Mouse (Mus musculus) neural tube, embryonic 11.5 days (tissue): ENCODE results near the gene Hpcal1. TPM values are rescaled to one million over a fixed set of nuclear protein-coding genes. Genes with fewer than 3 reads are reported as not detected.

Source experiments
- ATAC-seq: fragments of 200-750 bp; cut with Nextera tagmentation; 2 replicates; pipeline ENCODE4 v1.8.0; 2017; ENCODE audit warnings: moderate number of reproducible peaks, mild to moderate bottlenecking, moderate TSS enrichment, moderate library complexity; ENCODE audit not compliant: insufficient read depth, low FRiP score, low TSS enrichment
- DNase-seq: peaks from one replicate; pipeline ENCODE4 v3.0.0-alpha.2; 2015; ENCODE audit warnings: low spot score
- H3K27ac ChIP-seq: fragments of 300-500 bp; sonication (generic); 2 replicates; pipeline ENCODE4 v1.5.1; 2014; ENCODE audit warnings: low read depth, mild to moderate bottlenecking, low read length
- H3K27me3 ChIP-seq: fragments of 300-500 bp; sonication (generic); 2 replicates; pipeline ENCODE4 v1.6.1; 2014; ENCODE audit warnings: mild to moderate bottlenecking, low read length, mixed read lengths; ENCODE audit not compliant: control insufficient read depth, insufficient read depth
- H3K36me3 ChIP-seq: fragments of 300-500 bp; sonication (generic); 2 replicates; pipeline ENCODE4 v1.6.1; 2014; ENCODE audit warnings: mild to moderate bottlenecking, low read length, moderate library complexity, mixed read lengths; ENCODE audit not compliant: control insufficient read depth, insufficient read depth
- H3K4me1 ChIP-seq: fragments of 300-500 bp; sonication (generic); 2 replicates; pipeline ENCODE4 v1.6.1; 2014; ENCODE audit warnings: low read length, mixed read lengths; ENCODE audit not compliant: control insufficient read depth, insufficient read depth
- H3K4me2 ChIP-seq: fragments of 300-500 bp; sonication (generic); 2 replicates; pipeline ENCODE4 v1.6.1; 2014; ENCODE audit warnings: low read depth, mild to moderate bottlenecking, moderate library complexity
- H3K4me3 ChIP-seq: fragments of 300-500 bp; sonication (generic); 2 replicates; pipeline ENCODE4 v1.5.1; 2014; ENCODE audit warnings: low read depth, low read length
- H3K9ac ChIP-seq: fragments of 300-500 bp; sonication (generic); 2 replicates; pipeline ENCODE4 v1.6.1; 2014; ENCODE audit warnings: mild to moderate bottlenecking, low read length
- H3K9me3 ChIP-seq: fragments of 300-500 bp; sonication (generic); 2 replicates; pipeline ENCODE4 v1.6.1; 2016; ENCODE audit warnings: low read length; ENCODE audit not compliant: control insufficient read depth
- WGBS: fragments of 180-500 bp; shearing (Covaris S2); extraction: QIAGEN DNeasy Blood & Tissue Kit; methylation state at CpG from one replicate; pipeline ENCODE4 v1.1.7; 2014; 5-methylcytosine and 5-hydroxymethylcytosine counted together
- polyA plus RNA-seq: library from polyadenylated mRNA; unstranded; fragments of >200 nt; fragmentation: Nextera tagmentation; extraction: Ambion mirVana; gene quantifications from 2 replicates; pipeline ENCODE4 v1.2.1, GENCODE M21; 2014

Hpcal1 gene
- polyA plus RNA-seq, 1 experiment from 2014 or later = 42.3 TPM

DNA sequence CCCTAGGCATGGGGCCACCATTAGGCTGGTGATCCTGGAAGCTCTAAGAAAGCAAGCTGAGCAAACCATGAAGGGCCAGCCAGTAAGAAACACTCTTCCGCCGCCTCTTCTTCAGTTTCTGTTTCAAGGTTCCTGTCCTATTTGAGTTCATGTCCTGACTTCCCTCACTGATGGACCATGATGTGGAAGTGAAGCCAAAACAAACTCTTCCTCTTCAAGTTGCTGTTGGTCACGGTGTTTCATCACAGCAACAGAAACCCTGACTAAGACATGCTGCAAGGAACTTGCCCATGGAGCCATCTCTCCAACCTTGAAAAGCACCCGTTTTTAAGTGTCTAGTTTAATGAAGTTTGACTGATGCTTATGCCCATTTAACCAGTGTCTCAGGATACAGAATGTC is 11.1 kb upstream of the Hpcal1 start:
- Histone ChIP-seq H3K36me3 (no peaks in the 10 kb centered on the region), H3K4me3 (no peak overlapping the region), H3K4me1 (no peaks in the 10 kb centered on the region), H3K27me3 (no peaks in the 10 kb centered on the region), H3K27ac (no peak overlapping the region), H3K4me2 (no peak overlapping the region), H3K9me3 (no peaks in the 10 kb centered on the region), H3K9ac (no peak overlapping the region)
- WGBS = 91% methylated on average over 4 of the region's 4 CpGs
- peak; percentile 8 for DNase-seq
- ATAC-seq = no peak

DNA sequence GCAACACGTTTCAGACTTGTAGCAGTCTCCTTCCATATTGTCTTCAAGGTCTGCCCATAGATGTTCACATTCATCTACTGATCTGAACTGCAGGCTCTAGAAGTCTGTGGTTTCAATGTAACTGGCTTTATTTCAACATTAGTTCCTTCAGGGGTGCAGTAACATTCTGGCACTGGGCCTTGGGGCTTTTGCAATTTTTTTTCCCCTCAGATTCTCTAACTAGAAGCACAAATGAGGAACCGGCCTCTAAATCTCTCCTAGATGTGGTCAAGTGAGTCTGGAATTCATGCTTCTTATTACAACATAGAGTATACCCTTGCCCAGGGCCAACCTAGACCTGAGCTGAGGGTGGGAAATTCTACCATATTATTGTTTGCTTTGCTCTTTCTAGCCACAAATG is 8.5 kb upstream of the Hpcal1 start:
- H3K27ac ChIP-seq = no peak overlapping the region
- H3K9me3 ChIP-seq = no peaks in the 10 kb centered on the region
- no peaks in the 10 kb centered on the region for H3K36me3 ChIP-seq
- no peak for ATAC-seq
- H3K4me3 ChIP-seq = no peak overlapping the region
- no peaks in the 10 kb centered on the region for H3K4me1 ChIP-seq
- 88% methylated on average over 2 of the region's 2 CpGs for WGBS
- no peak for DNase-seq
- H3K4me2 ChIP-seq = no peak overlapping the region
- H3K9ac ChIP-seq = no peak overlapping the region
- no peaks in the 10 kb centered on the region for H3K27me3 ChIP-seq

DNA sequence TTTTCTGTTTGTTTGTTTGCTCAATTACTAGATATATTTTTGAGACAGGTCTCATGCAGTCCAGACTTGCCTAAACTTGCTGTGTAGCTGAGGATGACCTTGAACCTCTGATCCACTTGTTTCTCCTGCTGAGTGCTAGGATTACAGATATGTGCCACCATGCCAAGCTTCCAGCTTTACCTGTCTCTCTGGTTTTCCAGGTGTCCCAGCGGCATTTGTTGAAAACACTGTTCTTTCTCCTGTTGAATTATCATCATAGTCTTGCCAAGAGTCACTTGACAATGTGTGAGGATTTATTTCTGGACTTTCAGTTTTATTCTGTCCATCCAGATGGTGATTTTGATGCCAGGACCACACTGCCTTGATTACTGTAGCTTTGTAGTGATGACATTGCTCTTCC is 6.3 kb upstream of the Hpcal1 start:
- Histone ChIP-seq H3K27ac (no peak overlapping the region), H3K27me3 (no peaks in the 10 kb centered on the region), H3K4me1 (no peaks in the 10 kb centered on the region), H3K4me3 (no peak overlapping the region), H3K36me3 (no peaks in the 10 kb centered on the region), H3K9ac (no peak overlapping the region), H3K9me3 (no peaks in the 10 kb centered on the region), H3K4me2 (no peak overlapping the region)
- DNase-seq (no peak), ATAC-seq (no peak)
- 90% methylated on average over 1 of the region's 1 CpGs for WGBS

DNA sequence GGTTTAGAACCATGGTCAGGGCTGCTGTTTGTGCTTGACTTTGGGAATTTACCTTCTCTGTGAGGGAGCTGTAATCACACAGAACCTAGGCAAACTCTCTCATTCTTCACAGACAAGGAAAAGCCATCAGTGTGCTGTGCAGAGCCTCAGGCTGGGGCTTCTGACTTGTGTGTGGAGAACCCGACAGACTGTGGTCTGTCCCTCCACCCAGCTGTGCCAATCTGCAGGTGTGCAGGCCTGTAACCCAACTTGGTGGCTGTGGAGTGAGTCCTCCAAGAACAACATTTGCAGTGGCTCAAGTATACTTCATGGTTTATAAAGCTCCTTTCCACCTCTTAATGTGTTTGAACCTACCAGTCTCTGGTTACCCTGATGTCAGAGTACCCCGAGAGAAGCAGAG is 4.5 kb upstream of the Hpcal1 start:
- H3K9ac ChIP-seq = no peak overlapping the region
- H3K4me2 ChIP-seq = no peak overlapping the region
- no peaks in the 10 kb centered on the region for H3K36me3 ChIP-seq
- DNase-seq (no peak), ATAC-seq (no peak)
- H3K27ac ChIP-seq = no peak overlapping the region
- H3K27me3 ChIP-seq = no peaks in the 10 kb centered on the region
- H3K4me1 ChIP-seq = no peaks in the 10 kb centered on the region
- H3K9me3 ChIP-seq = no peaks in the 10 kb centered on the region
- WGBS = 89% methylated on average over 2 of the region's 2 CpGs
- no peak overlapping the region for H3K4me3 ChIP-seq

DNA sequence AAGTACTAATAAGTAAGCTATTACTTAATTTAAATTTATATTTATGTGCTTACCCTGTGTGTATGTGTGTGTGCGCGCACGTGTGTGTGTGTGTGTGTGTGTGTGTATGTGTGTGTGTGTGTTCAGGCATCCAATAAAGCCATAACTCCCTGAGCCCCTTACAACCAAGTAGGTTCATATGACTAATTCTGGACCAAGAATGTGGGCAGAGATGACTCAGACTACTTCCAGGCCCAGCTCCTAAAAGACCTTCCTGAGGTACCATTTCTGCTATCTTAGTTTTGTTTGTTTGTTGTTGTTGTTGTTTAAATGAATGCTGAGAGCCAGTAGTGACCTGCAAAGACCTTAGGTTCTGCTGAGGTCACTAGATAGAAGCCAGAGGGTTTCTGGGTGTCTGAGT is 1.7 kb upstream of the Hpcal1 start:
- no peaks in the 10 kb centered on the region for H3K9me3 ChIP-seq
- no peak overlapping the region for H3K4me2 ChIP-seq
- DNase-seq (peak; percentile 2), ATAC-seq (no peak)
- no peak overlapping the region for H3K9ac ChIP-seq
- no peak overlapping the region for H3K27ac ChIP-seq
- no peaks in the 10 kb centered on the region for H3K36me3 ChIP-seq
- no peaks in the 10 kb centered on the region for H3K27me3 ChIP-seq
- no peaks in the 10 kb centered on the region; the same call in 1 of the 2 replicates for H3K4me1 ChIP-seq
- no peak overlapping the region for H3K4me3 ChIP-seq
- WGBS = 97% methylated on average over 3 of the region's 3 CpGs

DNA sequence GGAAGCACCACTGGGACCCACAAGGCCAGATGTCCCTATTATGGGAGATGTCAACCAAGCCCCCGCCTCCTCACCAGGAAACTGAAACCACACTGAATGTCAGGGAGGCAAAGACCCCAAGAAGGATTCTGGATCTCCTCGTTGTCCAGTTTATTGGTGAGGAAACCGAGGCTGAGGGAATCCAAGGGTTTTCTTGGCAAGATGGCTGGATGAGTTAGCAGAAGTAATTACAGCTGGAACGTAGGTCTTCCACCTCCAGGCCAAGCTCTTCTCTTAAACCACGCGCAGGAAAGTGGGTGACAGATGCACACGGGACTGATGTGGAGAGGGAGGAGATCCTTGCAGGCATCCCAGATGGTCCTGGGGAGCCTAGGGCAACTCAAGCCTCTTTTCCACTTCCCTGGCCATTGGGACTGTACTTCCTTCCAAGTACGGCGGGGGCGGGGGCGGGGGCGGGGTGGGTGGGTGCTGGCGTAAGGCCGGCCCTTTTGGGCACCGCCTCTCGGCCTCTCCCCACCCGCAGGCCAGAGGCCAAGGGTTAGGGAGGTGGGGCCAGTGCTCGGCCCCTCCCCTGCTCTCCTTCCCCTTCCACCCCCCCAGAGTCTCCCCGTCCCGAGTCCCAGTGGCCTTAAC is 609 bp upstream of the Hpcal1 start:
- Histone ChIP-seq H3K4me2 (peak overlapping the region; percentile 97), H3K27me3 (no peaks in the 10 kb centered on the region), H3K9ac (peak overlapping the region; percentile 60; the same call in 1 of the 2 replicates), H3K36me3 (no peaks in the 10 kb centered on the region), H3K4me1 (no peaks in the 10 kb centered on the region; the same call in 1 of the 2 replicates), H3K27ac (no peak overlapping the region), H3K9me3 (no peaks in the 10 kb centered on the region), H3K4me3 (peak overlapping the region; percentile 76)
- 11% methylated on average over 19 of the region's 20 CpGs for WGBS
- DNase-seq (no peak), ATAC-seq (no peak)

DNA sequence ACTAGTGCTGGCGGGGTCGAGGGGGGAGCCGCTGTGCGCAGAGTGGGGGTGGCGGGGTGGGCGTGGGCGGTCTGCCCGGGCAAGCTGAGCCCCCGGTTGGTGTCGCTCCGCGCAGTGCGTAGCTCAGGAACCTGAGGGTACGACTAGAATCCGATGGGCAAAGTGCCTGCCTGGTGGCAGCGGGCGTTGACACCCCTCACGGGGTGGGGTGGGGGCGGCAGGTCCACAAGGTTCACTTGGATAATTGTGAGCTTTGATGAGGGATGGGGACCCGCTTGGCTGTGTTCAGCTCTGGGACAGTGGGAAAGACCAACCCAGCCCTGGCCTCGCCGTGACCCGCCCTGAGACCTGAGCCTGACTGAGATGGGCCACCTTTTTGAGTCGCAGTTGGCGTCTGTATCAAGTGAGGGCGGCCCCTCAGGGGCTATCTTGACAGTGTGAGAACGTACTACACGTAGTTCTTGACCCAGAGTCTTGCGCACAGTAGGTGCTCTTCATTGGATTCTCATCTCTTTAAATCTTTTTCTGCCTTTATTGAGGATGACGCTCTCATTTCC is 742 bp downstream of the Hpcal1 start:
- Histone ChIP-seq H3K4me2 (peak overlapping the region; percentile 97), H3K9ac (peak overlapping the region; percentile 60), H3K27ac (no peak overlapping the region), H3K27me3 (no peaks in the 10 kb centered on the region), H3K4me3 (peak overlapping the region; percentile 76), H3K9me3 (no peaks in the 10 kb centered on the region), H3K36me3 (no peaks in the 10 kb centered on the region), H3K4me1 (no peaks in the 10 kb centered on the region; the same call in 1 of the 2 replicates)
- ATAC-seq = peak; percentile 39
- DNase-seq = peak; percentile 41
- WGBS = 0% methylated on average over 29 of the region's 30 CpGs

DNA sequence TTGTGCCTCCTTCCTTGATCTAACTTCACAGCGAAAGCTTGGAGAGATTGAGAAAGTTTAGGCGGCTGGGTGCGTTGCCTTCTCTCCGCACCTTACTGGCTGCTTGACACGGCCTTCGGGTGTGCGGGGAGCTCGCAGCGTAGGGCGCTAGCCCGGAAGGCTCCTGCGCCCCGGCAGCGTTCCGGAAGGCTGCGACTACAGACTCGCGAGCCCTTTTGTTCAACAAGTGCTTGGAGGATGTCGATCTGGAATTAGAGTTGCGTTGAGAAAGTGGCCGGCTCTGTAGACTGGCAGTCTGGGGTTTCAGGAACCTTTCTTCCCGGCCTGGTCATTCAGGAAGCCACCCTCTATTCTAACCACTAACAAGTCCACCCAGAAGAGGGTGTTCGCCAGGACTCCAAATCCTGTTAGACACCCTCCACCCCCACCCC is 1.2 kb downstream of the Hpcal1 start:
- DNase-seq = peak; percentile 41
- Histone ChIP-seq H3K27me3 (no peaks in the 10 kb centered on the region), H3K27ac (no peak overlapping the region), H3K36me3 (no peaks in the 10 kb centered on the region), H3K4me1 (no peaks in the 10 kb centered on the region; the same call in 1 of the 2 replicates), H3K9ac (peak overlapping the region; percentile 60), H3K4me2 (peak overlapping the region; percentile 97), H3K9me3 (no peaks in the 10 kb centered on the region), H3K4me3 (peak overlapping the region; percentile 76)
- under 1% methylated on average over 23 of the region's 23 CpGs for WGBS
- no peak for ATAC-seq

DNA sequence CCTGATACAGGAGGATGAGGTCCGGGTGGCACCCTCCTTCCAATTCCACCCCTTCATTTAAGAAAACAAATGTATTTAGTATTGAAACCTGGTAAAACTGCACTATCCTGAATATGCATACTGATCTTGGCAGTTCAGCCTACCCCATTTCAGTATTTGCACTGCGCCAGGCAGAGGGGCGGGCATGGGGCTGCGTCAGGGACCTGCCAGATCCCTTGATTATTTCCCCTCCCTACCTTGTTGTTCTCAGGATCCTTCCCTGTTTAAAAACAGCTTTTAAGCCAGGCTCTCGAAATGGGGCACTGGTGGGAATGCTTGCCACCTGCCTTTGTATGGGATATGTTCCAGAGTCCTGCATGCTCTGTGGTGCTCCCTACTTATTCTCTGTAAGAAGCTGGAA is 1.7 kb downstream of the Hpcal1 start:
- no peak for DNase-seq
- ATAC-seq = no peak
- Histone ChIP-seq H3K9me3 (no peaks in the 10 kb centered on the region), H3K27me3 (no peaks in the 10 kb centered on the region), H3K4me3 (peak overlapping the region; percentile 76), H3K27ac (no peak overlapping the region), H3K36me3 (no peaks in the 10 kb centered on the region), H3K9ac (peak overlapping the region; percentile 60; the same call in 1 of the 2 replicates), H3K4me2 (peak overlapping the region; percentile 97), H3K4me1 (no peaks in the 10 kb centered on the region; the same call in 1 of the 2 replicates)
- WGBS = 45% methylated on average over 5 of the region's 5 CpGs
